Mouse (Mus musculus) heart, embryonic 10.5 days (tissue): Measurements from ENCODE around the gene Npnt. TPM values are rescaled to one million over a fixed set of nuclear protein-coding genes. Genes with fewer than 3 reads are reported as not detected.

ENCODE experiments used
- DNase-seq: peaks from one replicate; pipeline ENCODE4 v3.0.0-alpha.2; 2017; ENCODE audit warnings: low spot score
- H3K27ac ChIP-seq: fragments of 300-500 bp; sonication (generic); 2 replicates; pipeline ENCODE4 v1.5.1; 2016; ENCODE audit warnings: mild to moderate bottlenecking
- H3K27me3 ChIP-seq: fragments of 300-500 bp; sonication (generic); 2 replicates; pipeline ENCODE4 v1.6.1; 2016; ENCODE audit warnings: mild to moderate bottlenecking; ENCODE audit not compliant: poor library complexity, insufficient read depth, severe bottlenecking
- H3K36me3 ChIP-seq: fragments of 300-500 bp; sonication (generic); 2 replicates; pipeline ENCODE4 v1.6.1; 2016; ENCODE audit warnings: mild to moderate bottlenecking, moderate library complexity
- H3K4me1 ChIP-seq: fragments of 300-500 bp; sonication (generic); 2 replicates; pipeline ENCODE4 v1.6.1; 2016; ENCODE audit warnings: mild to moderate bottlenecking
- H3K4me3 ChIP-seq: fragments of 300-500 bp; sonication (generic); 2 replicates; pipeline ENCODE4 v1.5.1; 2016; ENCODE audit warnings: mild to moderate bottlenecking, moderate library complexity
- H3K9me3 ChIP-seq: fragments of 300-500 bp; sonication (generic); 2 replicates; pipeline ENCODE4 v1.6.1; 2016; ENCODE audit warnings: mild to moderate bottlenecking, moderate library complexity
- WGBS: fragments of 180-500 bp; shearing (Covaris S2); methylation state at CpG from one replicate; pipeline ENCODE4 v1.1.7; 2016; 5-methylcytosine and 5-hydroxymethylcytosine counted together
- polyA plus RNA-seq: library from polyadenylated mRNA; unstranded; fragments of >200 nt; fragmentation: Nextera tagmentation; extraction: Ambion mirVana; gene quantifications from 2 replicates; pipeline ENCODE4 v1.2.1, GENCODE M21; 2016

Npnt gene
- polyA plus RNA-seq, 1 experiment from 2014 or later, result 26.3 TPM

DNA sequence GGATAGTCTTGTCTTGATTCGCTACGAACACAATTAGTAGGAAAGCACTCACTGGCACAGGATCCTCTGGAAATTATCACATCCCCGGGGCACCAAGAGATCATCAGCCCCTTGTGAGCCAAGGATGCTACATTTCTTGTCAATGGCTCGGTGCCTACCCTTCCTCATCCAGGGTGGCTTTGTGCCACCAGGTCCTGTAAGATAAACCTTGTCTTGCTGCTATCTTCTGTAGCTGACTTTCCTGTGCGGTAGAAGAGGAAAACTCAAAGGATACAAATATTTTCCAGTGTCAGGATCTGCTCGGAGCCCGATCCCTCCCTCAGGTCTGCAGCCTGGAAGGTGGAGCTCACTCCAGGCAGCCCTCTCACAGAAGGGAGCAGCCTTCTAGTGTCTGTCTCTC, 90.5 kb downstream of the Npnt start:
- no peaks in the 10 kb centered on the region for H3K36me3 ChIP-seq
- H3K27me3 ChIP-seq, result no peaks in the 10 kb centered on the region
- WGBS, result 65% methylated on average over 7 of the region's 7 CpGs
- no peak for DNase-seq
- H3K4me1 ChIP-seq, result peaks cover 22% of the 10 kb centered on the region
- H3K4me3 ChIP-seq, result no peak overlapping the region
- H3K9me3 ChIP-seq, result no peaks in the 10 kb centered on the region
- peak overlapping the region; percentile 52 for H3K27ac ChIP-seq

DNA sequence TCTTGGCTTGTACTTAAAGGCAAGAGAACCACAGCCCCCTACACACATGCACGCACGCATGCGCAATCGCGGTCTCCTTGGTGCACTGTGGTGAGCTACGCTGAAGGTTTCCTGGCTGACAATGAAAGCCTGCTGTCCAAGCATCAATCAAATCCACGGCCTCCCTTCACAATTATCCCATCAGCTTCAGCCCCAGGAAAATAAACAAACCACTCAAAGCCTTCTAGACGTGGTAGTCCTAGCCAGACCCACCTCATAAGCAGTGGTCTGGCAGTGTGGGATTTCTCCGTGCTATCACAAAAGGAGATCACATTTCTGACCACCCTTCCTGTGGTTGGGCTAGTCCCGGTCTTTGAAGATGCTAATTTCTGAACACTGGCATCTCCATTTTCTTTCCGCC, 91.2 kb downstream of the Npnt start:
- 67% methylated on average over 11 of the region's 11 CpGs for WGBS
- H3K4me3 ChIP-seq, result no peak overlapping the region
- no peaks in the 10 kb centered on the region for H3K9me3 ChIP-seq
- H3K4me1 ChIP-seq, result peaks cover 22% of the 10 kb centered on the region
- H3K27ac ChIP-seq, result peak overlapping the region; percentile 25; the same call in 1 of the 2 replicates
- DNase-seq, result no peak
- no peaks in the 10 kb centered on the region for H3K27me3 ChIP-seq
- H3K36me3 ChIP-seq, result no peaks in the 10 kb centered on the region

DNA sequence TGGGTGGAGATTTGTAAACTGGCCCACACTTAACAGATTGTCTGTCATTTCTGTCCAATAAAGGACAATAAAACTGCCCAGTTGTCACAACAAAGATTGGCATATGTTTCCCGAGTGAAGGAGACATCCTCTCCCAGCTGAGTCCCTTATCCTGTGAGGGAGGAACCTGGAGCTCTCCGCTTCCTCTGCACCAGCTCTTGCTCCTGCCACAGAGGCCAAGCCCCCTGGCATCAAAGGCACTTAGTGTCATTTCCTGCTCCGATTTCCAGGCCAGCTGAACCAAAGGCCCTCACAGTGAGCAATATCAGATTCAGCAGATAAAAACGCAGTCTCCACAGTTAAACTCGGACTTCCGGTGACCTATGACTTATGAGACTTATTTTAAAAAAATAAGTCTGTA, 93.4 kb downstream of the Npnt start:
- peak; percentile 58 for DNase-seq
- no peaks in the 10 kb centered on the region for H3K36me3 ChIP-seq
- H3K9me3 ChIP-seq, result no peaks in the 10 kb centered on the region
- no peak overlapping the region for H3K4me3 ChIP-seq
- no peaks in the 10 kb centered on the region for H3K27me3 ChIP-seq
- peaks cover 32% of the 10 kb centered on the region for H3K4me1 ChIP-seq
- no peak overlapping the region for H3K27ac ChIP-seq
- 55% methylated on average over 6 of the region's 6 CpGs for WGBS

DNA sequence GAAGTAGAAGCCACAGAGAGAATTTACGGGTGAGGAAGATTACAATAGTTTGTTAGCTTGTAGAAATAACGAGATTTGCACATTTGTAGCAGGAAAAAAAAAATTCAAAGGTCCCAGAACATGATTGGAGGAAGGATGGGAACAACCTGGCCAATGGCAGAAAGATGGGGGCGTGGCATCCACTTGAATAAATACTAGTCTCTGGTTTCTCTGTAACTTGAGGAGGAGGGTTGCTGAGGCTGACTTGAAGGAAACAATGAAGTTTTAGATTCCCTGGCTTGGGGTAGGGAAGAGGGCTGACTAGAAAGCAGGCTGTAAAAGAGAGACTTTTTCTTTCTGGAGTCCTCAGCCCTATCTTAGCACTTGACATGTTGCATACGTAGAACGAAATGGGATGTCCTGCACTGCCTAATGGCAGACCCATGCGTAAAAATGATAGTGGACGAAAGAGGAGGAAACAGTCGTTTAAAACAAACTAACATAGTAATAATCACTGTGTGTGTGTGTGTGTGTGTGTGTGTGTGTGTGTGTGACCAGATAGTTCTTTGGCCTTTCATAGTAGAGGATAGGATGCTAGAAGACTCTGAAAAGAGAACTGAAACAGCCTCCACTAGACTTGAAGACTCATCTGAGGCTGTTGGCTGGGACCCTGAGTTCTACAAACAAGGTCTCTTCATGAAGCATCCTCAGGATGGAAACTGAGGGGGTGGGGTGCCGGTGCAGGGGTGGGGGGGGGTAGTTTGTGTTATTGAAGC, 94.5 kb downstream of the Npnt start:
- H3K27me3 ChIP-seq, result no peaks in the 10 kb centered on the region
- no peaks in the 10 kb centered on the region for H3K36me3 ChIP-seq
- H3K4me3 ChIP-seq, result no peak overlapping the region
- peaks cover 35% of the 10 kb centered on the region for H3K4me1 ChIP-seq
- H3K9me3 ChIP-seq, result no peaks in the 10 kb centered on the region
- DNase-seq, result peak; percentile 53
- no peak overlapping the region for H3K27ac ChIP-seq
- WGBS, result 58% methylated on average over 9 of the region's 9 CpGs

DNA sequence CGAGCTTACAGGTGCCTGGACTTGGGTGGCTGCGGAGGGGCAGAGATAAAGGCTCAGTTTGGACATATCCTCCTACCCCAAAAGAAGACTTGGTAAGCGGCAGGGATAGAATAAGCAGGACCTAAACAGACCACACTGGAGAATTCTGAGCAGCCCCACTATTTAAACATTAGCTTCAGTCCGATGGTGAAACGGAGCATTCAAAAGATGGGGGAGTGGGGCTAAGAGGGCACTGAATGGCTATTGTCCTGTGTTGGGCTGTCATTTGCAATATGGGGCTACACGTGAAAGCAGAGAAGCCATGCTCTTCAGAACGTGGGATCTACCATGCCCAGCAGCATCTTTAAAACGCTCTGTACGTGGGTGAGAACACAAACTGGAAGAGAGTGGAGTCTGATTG, 95.8 kb downstream of the Npnt start:
- Histone ChIP-seq H3K4me3 (no peak overlapping the region), H3K27ac (no peak overlapping the region), H3K9me3 (no peaks in the 10 kb centered on the region), H3K27me3 (no peaks in the 10 kb centered on the region), H3K4me1 (peaks cover 23% of the 10 kb centered on the region), H3K36me3 (no peaks in the 10 kb centered on the region)
- DNase-seq, result peak; percentile 50
- WGBS, result 89% methylated on average over 9 of the region's 9 CpGs

DNA sequence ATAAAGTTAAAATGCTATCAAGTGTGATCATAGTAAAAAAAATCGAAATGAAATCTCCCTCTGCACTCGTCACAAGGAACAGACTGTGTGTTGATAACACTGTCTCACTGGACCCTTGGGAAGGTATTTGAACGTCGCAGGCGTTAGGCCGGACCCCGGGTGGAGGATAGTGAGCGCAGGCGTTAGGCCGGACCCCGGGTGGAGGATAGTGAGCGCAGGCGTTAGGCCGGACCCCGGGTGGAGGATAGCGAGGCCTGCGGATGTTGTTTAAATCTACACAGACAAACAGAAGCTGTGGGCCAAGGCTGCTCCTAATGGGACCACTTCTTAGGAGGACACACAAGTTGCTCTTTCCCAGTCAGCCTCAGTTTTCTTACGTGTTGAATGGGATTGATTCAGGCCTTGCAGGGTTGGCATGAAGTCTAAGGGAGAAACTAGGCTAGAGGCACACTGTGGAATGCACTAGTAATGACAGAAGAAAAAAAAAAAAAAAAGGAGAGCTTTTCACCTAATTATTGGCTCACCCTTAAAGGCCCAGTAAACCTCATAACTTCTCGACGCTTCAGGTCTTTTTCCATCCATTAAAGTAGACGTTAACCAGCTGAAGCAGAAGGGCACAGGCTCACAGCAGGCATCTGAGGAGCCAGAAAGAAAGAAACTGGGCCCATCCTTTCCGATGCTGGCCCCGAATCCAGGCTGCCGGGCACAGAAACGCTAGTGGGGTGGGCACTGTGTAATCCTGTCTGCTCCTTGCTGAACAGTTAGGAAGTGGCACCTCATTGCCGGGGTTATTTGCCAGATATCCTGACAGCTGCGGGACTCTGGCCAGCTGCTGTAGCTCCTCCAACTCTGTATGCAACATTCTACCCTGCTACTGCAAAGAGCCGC, 98.0 kb downstream of the Npnt start:
- 57% methylated on average over 28 of the region's 28 CpGs for WGBS
- H3K27ac ChIP-seq, result no peak overlapping the region

DNA sequence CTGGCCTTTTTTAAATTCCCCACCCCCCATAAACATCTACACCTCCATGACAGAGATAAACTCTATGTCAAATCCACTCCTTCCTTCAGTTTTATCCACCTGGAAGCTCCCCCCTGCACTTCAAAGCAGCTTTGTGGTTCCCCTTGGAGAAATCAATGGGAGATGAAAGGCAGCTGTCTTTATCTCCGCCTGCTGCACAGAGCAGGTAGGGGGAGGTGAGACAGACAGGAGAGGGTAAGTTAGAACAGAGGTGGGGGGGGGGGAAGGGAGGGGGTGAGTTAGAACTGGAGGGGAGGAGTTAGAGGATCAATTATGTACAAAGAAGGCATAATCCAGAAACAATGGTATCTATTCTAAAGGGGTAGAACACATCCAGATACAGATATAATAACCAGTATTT, 98.7 kb downstream of the Npnt start:
- H3K4me1 ChIP-seq, result peaks cover 14% of the 10 kb centered on the region
- WGBS, result 34% methylated on average over 1 of the region's 1 CpGs
- no peaks in the 10 kb centered on the region for H3K36me3 ChIP-seq
- DNase-seq, result peak; percentile 35
- H3K9me3 ChIP-seq, result no peaks in the 10 kb centered on the region
- no peak overlapping the region for H3K27ac ChIP-seq
- no peak overlapping the region for H3K4me3 ChIP-seq
- no peaks in the 10 kb centered on the region for H3K27me3 ChIP-seq

More for the DNA sequence above, 98.0 kb downstream of the Npnt start:
- no peaks in the 10 kb centered on the region for H3K27me3 ChIP-seq
- H3K4me1 ChIP-seq, result peaks cover 18% of the 10 kb centered on the region
- H3K9me3 ChIP-seq, result no peaks in the 10 kb centered on the region
- no peaks in the 10 kb centered on the region for H3K36me3 ChIP-seq
- peak; percentile 51 for DNase-seq
- no peak overlapping the region for H3K4me3 ChIP-seq

DNA sequence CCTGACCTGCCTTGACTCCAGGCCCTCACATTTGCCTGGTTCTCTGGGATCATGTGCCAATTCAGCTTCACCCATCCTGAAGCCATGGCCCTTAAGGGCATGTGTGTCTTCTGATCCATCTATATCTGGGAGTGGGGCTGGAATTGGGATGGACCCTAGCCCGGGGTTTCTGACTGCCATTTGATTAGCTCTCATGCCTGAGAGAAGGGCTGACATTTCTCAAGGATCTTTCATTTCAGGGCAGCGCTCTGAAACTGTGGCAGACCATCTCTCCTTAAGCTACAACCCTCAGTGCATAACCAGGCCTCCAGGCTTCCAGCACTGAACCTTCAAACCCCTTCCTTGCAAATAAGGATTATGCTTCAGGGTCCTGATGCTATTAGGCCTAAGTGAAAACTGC, 99.7 kb downstream of the Npnt start:
- 78% methylated on average over 2 of the region's 2 CpGs for WGBS
- Histone ChIP-seq H3K27ac (no peak overlapping the region), H3K4me3 (no peak overlapping the region), H3K27me3 (no peaks in the 10 kb centered on the region), H3K36me3 (no peaks in the 10 kb centered on the region), H3K9me3 (no peaks in the 10 kb centered on the region), H3K4me1 (peaks cover 13% of the 10 kb centered on the region)
- peak; percentile 52 for DNase-seq

DNA sequence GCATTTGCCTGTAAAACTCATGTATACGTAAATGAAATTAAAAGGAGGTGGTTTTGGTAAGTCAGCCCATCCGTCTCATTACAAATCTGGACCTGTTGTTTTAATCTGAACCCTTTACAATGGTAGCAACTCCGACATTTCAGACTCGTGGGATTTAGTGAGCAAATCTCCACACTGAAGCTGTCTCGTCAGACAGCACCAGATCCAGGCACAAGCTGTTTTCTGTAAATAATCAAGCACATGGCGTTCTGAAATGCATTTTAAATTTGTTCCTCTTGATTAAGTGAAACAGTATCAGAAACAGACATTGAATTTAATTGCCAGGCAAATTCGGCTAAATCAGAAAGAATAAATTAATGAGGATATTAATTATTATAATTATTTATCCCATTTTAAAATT, 100.4 kb downstream of the Npnt start:
- Histone ChIP-seq H3K9me3 (no peaks in the 10 kb centered on the region), H3K27me3 (no peaks in the 10 kb centered on the region), H3K4me3 (no peak overlapping the region), H3K4me1 (peaks cover 13% of the 10 kb centered on the region), H3K36me3 (no peaks in the 10 kb centered on the region), H3K27ac (no peak overlapping the region)
- no peak for DNase-seq
- 83% methylated on average over 7 of the region's 7 CpGs for WGBS

DNA sequence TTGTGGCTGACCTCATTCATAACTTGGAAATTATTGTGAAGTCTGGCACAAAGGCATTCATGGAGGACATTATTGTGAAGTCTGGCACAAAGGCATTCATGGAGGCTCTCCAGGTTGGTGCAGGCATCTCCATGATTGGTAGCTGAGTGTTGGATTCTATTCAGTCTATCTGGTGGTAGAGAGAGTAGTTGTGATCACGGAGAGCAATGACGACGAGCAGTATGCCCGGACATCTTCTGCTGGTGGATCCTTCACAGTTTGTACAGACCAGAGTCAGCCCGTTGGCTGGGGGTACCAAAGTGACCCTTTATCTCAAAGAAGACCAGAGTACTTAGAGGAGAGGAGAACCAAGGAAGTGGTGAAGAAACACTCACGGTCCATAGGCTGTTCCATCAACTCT, 107.4 kb downstream of the Npnt start:
- peak; percentile 66 for DNase-seq
- no peaks in the 10 kb centered on the region for H3K9me3 ChIP-seq
- no peak overlapping the region for H3K4me3 ChIP-seq
- H3K27ac ChIP-seq, result no peak overlapping the region
- 89% methylated on average over 6 of the region's 6 CpGs for WGBS
- H3K4me1 ChIP-seq, result no peaks in the 10 kb centered on the region
- peaks cover 21% of the 10 kb centered on the region; the same call in 1 of the 2 replicates for H3K36me3 ChIP-seq
- H3K27me3 ChIP-seq, result no peaks in the 10 kb centered on the region

DNA sequence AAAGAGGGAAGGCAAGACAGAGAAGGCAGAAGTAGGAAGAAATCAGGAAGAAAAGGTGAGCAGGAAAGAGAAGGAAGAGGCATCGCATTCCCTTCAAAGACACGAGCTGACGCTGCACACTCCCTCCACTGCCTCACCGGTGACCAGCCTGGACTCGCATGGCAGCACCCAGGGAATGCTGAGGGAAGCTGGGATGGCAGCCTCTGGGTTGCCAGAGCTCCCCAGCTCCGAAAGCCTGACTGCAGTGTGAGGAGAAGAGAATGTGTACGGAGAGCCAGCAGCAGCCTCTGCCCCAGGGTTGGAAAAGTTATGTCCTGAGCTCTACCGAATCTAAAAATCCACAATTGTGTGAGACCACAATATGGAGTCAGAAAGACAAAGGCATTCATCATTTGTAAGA, 110.6 kb downstream of the Npnt start:
- Histone ChIP-seq H3K36me3 (peaks cover 21% of the 10 kb centered on the region; the same call in 1 of the 2 replicates), H3K9me3 (no peaks in the 10 kb centered on the region), H3K27me3 (no peaks in the 10 kb centered on the region), H3K4me1 (peaks cover 6% of the 10 kb centered on the region; the same call in 1 of the 2 replicates), H3K4me3 (no peak overlapping the region), H3K27ac (no peak overlapping the region)
- WGBS, result 88% methylated on average over 8 of the region's 8 CpGs
- peak; percentile 19 for DNase-seq

DNA sequence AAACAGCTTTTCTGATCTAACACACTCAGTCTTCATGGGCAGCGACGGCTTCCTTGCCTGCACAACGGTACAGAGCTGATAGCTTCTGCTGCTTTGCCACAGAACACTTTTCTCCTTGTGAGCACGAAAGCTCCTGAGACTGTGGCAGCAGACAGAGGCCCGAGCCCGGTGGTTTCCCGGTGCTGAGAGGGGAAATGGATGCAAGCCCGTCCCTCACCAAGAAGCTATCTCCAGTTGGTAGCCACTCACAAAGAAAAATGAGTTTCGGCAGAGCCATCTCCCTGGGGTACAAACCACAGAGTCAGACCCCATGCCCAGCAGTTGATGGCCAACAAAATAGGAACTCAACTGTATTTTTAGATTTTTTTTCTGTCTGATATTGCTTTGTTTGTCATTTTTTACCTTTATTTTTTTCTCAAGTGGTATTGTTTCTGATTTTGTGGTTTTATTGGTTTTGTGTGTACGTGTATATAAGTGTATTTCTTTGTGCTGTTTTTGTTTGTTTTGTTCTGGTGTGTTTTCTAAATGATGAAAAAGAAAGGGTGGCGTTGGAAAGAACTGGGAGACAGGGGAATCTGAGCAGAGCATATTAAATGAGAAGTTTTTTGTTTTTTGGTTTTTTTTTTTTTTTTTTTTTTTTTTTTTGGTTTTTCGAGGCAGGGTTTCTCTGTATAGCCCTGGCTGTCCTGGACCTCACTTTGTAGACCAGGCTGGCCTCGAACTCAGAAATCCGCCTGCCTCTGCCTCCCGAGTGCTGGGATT, 111.3 kb downstream of the Npnt start:
- H3K4me1 ChIP-seq, result peaks cover 9% of the 10 kb centered on the region; the same call in 1 of the 2 replicates
- no peak overlapping the region for H3K27ac ChIP-seq
- H3K27me3 ChIP-seq, result no peaks in the 10 kb centered on the region
- no peak overlapping the region for H3K4me3 ChIP-seq
- 85% methylated on average over 15 of the region's 15 CpGs for WGBS
- peaks cover 21% of the 10 kb centered on the region; the same call in 1 of the 2 replicates for H3K36me3 ChIP-seq
- DNase-seq, result peak; percentile 57
- no peaks in the 10 kb centered on the region for H3K9me3 ChIP-seq
